Mouse (Mus musculus) ovary, postnatal 10 days (tissue): ENCODE data around the gene Prkar1b.

ENCODE experiments used
- DNase-seq: peaks from one replicate; pipeline ENCODE4 v3.0.0; 2022; ENCODE audit warnings: low spot score

Prkar1b gene

GRCm38 (mm10) chr5:139149681-139150602 lies at the start of gene Prkar1b, which contains the start of gene Dnaaf5:
Gene Prkar1b, minus strand, starts transcription at chr5:139150001.
Gene Dnaaf5, plus strand, starts transcription at chr5:139150223.
- DNase-seq = peak; percentile 65

GRCm38 (mm10) chr5:139199636-139199994 lies 49.8 kb upstream of the Prkar1b start:
- no peak for DNase-seq

GRCm38 (mm10) chr5:139198779-139199178 lies 49.0 kb upstream of the Prkar1b start:
- DNase-seq = no peak

- no peak for DNase-seq
Observed at GRCm38 (mm10) chr5:139190958-139191357, 41.2 kb upstream of the Prkar1b start.

- DNase-seq = no peak
Observed at GRCm38 (mm10) chr5:139189726-139190125, 39.9 kb upstream of the Prkar1b start.

- DNase-seq = no peak
Observed at GRCm38 (mm10) chr5:139184897-139185296, 35.1 kb upstream of the Prkar1b start.

GRCm38 (mm10) chr5:139183601-139184000 lies 33.8 kb upstream of the Prkar1b start:
- no peak for DNase-seq

- DNase-seq = no peak
Observed at GRCm38 (mm10) chr5:139183131-139183530, 33.3 kb upstream of the Prkar1b start.

- DNase-seq = peak; percentile 60
Observed at GRCm38 (mm10) chr5:139178895-139179631, 29.3 kb upstream of the Prkar1b start.

- no peak for DNase-seq
Observed at GRCm38 (mm10) chr5:139174556-139175547, 25.1 kb upstream of the Prkar1b start.

GRCm38 (mm10) chr5:139174141-139174540 lies 24.3 kb upstream of the Prkar1b start:
- no peak for DNase-seq

GRCm38 (mm10) chr5:139171929-139172328 lies 22.1 kb upstream of the Prkar1b start:
- no peak for DNase-seq

GRCm38 (mm10) chr5:139167548-139167947 lies 17.7 kb upstream of the Prkar1b start:
- DNase-seq = no peak

- DNase-seq = no peak
Observed at GRCm38 (mm10) chr5:139166781-139167361, 17.1 kb upstream of the Prkar1b start.

GRCm38 (mm10) chr5:139161632-139162031 lies 11.8 kb upstream of the Prkar1b start:
- no peak for DNase-seq

- no peak for DNase-seq
Observed at GRCm38 (mm10) chr5:139160899-139161298, 11.1 kb upstream of the Prkar1b start.

GRCm38 (mm10) chr5:139150603-139151031 lies 816 bp upstream of the Prkar1b start:
- DNase-seq = no peak

- no peak for DNase-seq
Observed at GRCm38 (mm10) chr5:139149006-139149672, 662 bp downstream of the Prkar1b start.

GRCm38 (mm10) chr5:139147178-139148078 lies 2.4 kb downstream of the Prkar1b start:
- DNase-seq = no peak
